Mouse (Mus musculus) heart, embryonic 15.5 days (tissue): ENCODE measurements around the gene Phtf1. TPM values are rescaled to one million over a fixed set of nuclear protein-coding genes. Genes with fewer than 3 reads are reported as not detected.
A peak's percentile ranks its signal among the peaks of the same experiment; 100 is the strongest.

Experiments used
- ATAC-seq: fragments of 200-750 bp; cut with Nextera tagmentation; replicated peaks from 2 replicates; pipeline ENCODE4 v1.8.0; 2017; ENCODE audit warnings: low read depth, moderate TSS enrichment; ENCODE audit not compliant: insufficient number of reproducible peaks, insufficient read depth, low FRiP score
- H3K27ac ChIP-seq: fragments of 300-500 bp; sonication (generic); 2 replicates; pipeline ENCODE4 v1.5.1; 2015; ENCODE audit warnings: mild to moderate bottlenecking, inconsistent platforms
- H3K27me3 ChIP-seq: fragments of 300-500 bp; sonication (generic); 2 replicates; pipeline ENCODE4 v1.6.1; 2015; ENCODE audit warnings: inconsistent platforms
- H3K36me3 ChIP-seq: fragments of 300-500 bp; sonication (generic); 2 replicates; pipeline ENCODE4 v1.6.1; 2015; ENCODE audit warnings: mild to moderate bottlenecking, inconsistent platforms
- H3K4me1 ChIP-seq: fragments of 300-500 bp; sonication (generic); replicated peaks from 2 replicates; pipeline ENCODE4 v1.6.1; 2015; ENCODE audit warnings: inconsistent platforms
- H3K4me2 ChIP-seq: fragments of 300-500 bp; sonication (generic); 2 replicates; pipeline ENCODE4 v1.6.1; 2015; ENCODE audit warnings: inconsistent platforms, mild to moderate bottlenecking, moderate library complexity
- H3K4me3 ChIP-seq: fragments of 300-500 bp; sonication (generic); 2 replicates; pipeline ENCODE4 v1.5.1; 2015; ENCODE audit warnings: mild to moderate bottlenecking, inconsistent platforms
- H3K9ac ChIP-seq: fragments of 300-500 bp; sonication (generic); 2 replicates; pipeline ENCODE4 v1.6.1; 2015; ENCODE audit warnings: mild to moderate bottlenecking, inconsistent platforms
- H3K9me3 ChIP-seq: fragments of 300-500 bp; sonication (generic); replicated peaks from 2 replicates; pipeline ENCODE4 v1.6.1; 2016; ENCODE audit warnings: inconsistent platforms
- WGBS: fragments of 180-500 bp; shearing (Covaris S2); methylation state at CpG from one replicate; pipeline ENCODE4 v1.1.7; 2015; ENCODE audit warnings: mixed read lengths; 5-methylcytosine and 5-hydroxymethylcytosine counted together
- polyA plus RNA-seq: library from polyadenylated mRNA; unstranded; fragments of >200 nt; fragmentation: Nextera tagmentation; extraction: Ambion mirVana; gene quantifications from 2 replicates; pipeline ENCODE4 v1.2.1, GENCODE M21; 2015

The Phtf1 gene
- 12.8 and 18.2 TPM in 2 replicates for polyA plus RNA-seq

- H3K9ac ChIP-seq, result peak within 1 kb of the TSS; percentile 84
- under 1% methylated on average over 69 of the region's 70 CpGs for WGBS
- peak within 1 kb of the TSS; percentile 85 for H3K4me2 ChIP-seq
- peaks cover 16% of the 10 kb centered on the region for H3K36me3 ChIP-seq
- peak within 1 kb of the TSS; percentile 96 for H3K27ac ChIP-seq
- H3K4me1 ChIP-seq, result peaks cover 11% of the 10 kb centered on the region; the same call in 1 of the 2 replicates
- peak within 1 kb of the TSS; percentile 97 for H3K4me3 ChIP-seq
- peak; percentile 95 for ATAC-seq
- no peaks in the 10 kb centered on the region for H3K9me3 ChIP-seq
- no peaks in the 10 kb centered on the region for H3K27me3 ChIP-seq
Observed at GRCm38 (mm10) chr3:103967861-103968691, at the start of gene Phtf1. Gene Phtf1, plus strand, starts transcription at chr3:103968110.

- H3K4me2 ChIP-seq, result no peak overlapping the region
- no peak overlapping the region for H3K4me3 ChIP-seq
- no peak overlapping the region for H3K27ac ChIP-seq
- no peaks in the 10 kb centered on the region for H3K9me3 ChIP-seq
- H3K9ac ChIP-seq, result no peak overlapping the region
- H3K27me3 ChIP-seq, result no peaks in the 10 kb centered on the region
- 0 out of 2 replicates have a peak, but pooled peaks cover 2% of the 10 kb centered on the region for H3K36me3 ChIP-seq
- peaks cover 20% of the 10 kb centered on the region for H3K4me1 ChIP-seq
- no peak for ATAC-seq
- WGBS, result 100% methylated on average over 1 of the region's 1 CpGs
Observed at GRCm38 (mm10) chr3:103920094-103920493, 47.8 kb upstream of the Phtf1 start.

GRCm38 (mm10) chr3:103925302-103925701 is 42.6 kb upstream of the Phtf1 start:
- no peak for ATAC-seq
- H3K27ac ChIP-seq, result no peak overlapping the region
- peaks cover 7% of the 10 kb centered on the region; the same call in 1 of the 2 replicates for H3K4me1 ChIP-seq
- H3K4me2 ChIP-seq, result no peak overlapping the region
- H3K9ac ChIP-seq, result no peak overlapping the region
- WGBS, result 76% methylated on average over 3 of the region's 3 CpGs
- no peaks in the 10 kb centered on the region for H3K9me3 ChIP-seq
- no peak overlapping the region for H3K4me3 ChIP-seq
- peaks cover 11% of the 10 kb centered on the region; the same call in 1 of the 2 replicates for H3K36me3 ChIP-seq
- H3K27me3 ChIP-seq, result no peaks in the 10 kb centered on the region

GRCm38 (mm10) chr3:103927511-103927910 is 40.4 kb upstream of the Phtf1 start:
- Histone ChIP-seq H3K9me3 (no peaks in the 10 kb centered on the region), H3K9ac (no peak overlapping the region), H3K27ac (0 out of 2 replicates have a peak overlapping the region, but pooled peaks have one; percentile 31), H3K4me1 (0 out of 2 replicates have a peak, but pooled peaks cover 5% of the 10 kb centered on the region), H3K4me3 (no peak overlapping the region), H3K27me3 (no peaks in the 10 kb centered on the region), H3K4me2 (0 out of 2 replicates have a peak overlapping the region, but pooled peaks have one; percentile 8), H3K36me3 (peaks cover 15% of the 10 kb centered on the region; the same call in 1 of the 2 replicates)
- 53% methylated on average over 6 of the region's 6 CpGs for WGBS
- ATAC-seq, result no peak

- no peak overlapping the region for H3K9ac ChIP-seq
- WGBS, result 82% methylated on average over 1 of the region's 1 CpGs
- ATAC-seq, result no peak
Observed at GRCm38 (mm10) chr3:103944794-103945562, 22.9 kb upstream of the Phtf1 start.

GRCm38 (mm10) chr3:103948666-103949065 is 19.2 kb upstream of the Phtf1 start:
- Histone ChIP-seq H3K27me3 (no peaks in the 10 kb centered on the region), H3K9ac (no peak overlapping the region), H3K27ac (no peak overlapping the region), H3K4me3 (no peak overlapping the region), H3K4me1 (no peaks in the 10 kb centered on the region), H3K4me2 (no peak overlapping the region), H3K9me3 (no peaks in the 10 kb centered on the region), H3K36me3 (no peaks in the 10 kb centered on the region)
- no peak for ATAC-seq
- 85% methylated on average over 7 of the region's 7 CpGs for WGBS

More at GRCm38 (mm10) chr3:103944794-103945562, 22.9 kb upstream of the Phtf1 start:
- H3K4me2 ChIP-seq, result no peak overlapping the region
- H3K9me3 ChIP-seq, result no peaks in the 10 kb centered on the region
- H3K27ac ChIP-seq, result no peak overlapping the region
- H3K4me1 ChIP-seq, result no peaks in the 10 kb centered on the region
- H3K36me3 ChIP-seq, result no peaks in the 10 kb centered on the region
- H3K4me3 ChIP-seq, result no peak overlapping the region
- H3K27me3 ChIP-seq, result no peaks in the 10 kb centered on the region

GRCm38 (mm10) chr3:103960622-103961021 is 7.3 kb upstream of the Phtf1 start:
- Histone ChIP-seq H3K9ac (no peak overlapping the region), H3K4me3 (no peak overlapping the region), H3K9me3 (no peaks in the 10 kb centered on the region), H3K27ac (no peak overlapping the region), H3K4me2 (no peak overlapping the region), H3K36me3 (peaks cover 22% of the 10 kb centered on the region; the same call in 1 of the 2 replicates), H3K27me3 (no peaks in the 10 kb centered on the region), H3K4me1 (no peaks in the 10 kb centered on the region)
- 85% methylated on average over 3 of the region's 3 CpGs for WGBS
- ATAC-seq, result no peak

GRCm38 (mm10) chr3:103967231-103967630 is 679 bp upstream of the Phtf1 start:
- peak overlapping the region; percentile 97 for H3K4me3 ChIP-seq
- 20% methylated on average over 2 of the region's 2 CpGs for WGBS
- H3K27me3 ChIP-seq, result no peaks in the 10 kb centered on the region
- H3K9ac ChIP-seq, result peak overlapping the region; percentile 84
- peaks cover 11% of the 10 kb centered on the region; the same call in 1 of the 2 replicates for H3K4me1 ChIP-seq
- peaks cover 20% of the 10 kb centered on the region for H3K36me3 ChIP-seq
- no peaks in the 10 kb centered on the region for H3K9me3 ChIP-seq
- peak overlapping the region; percentile 85 for H3K4me2 ChIP-seq
- ATAC-seq, result no peak
- peak overlapping the region; percentile 96 for H3K27ac ChIP-seq

- Histone ChIP-seq H3K4me1 (peaks cover 11% of the 10 kb centered on the region; the same call in 1 of the 2 replicates), H3K36me3 (peaks cover 13% of the 10 kb centered on the region), H3K9me3 (no peaks in the 10 kb centered on the region), H3K4me3 (peak overlapping the region; percentile 97), H3K27me3 (no peaks in the 10 kb centered on the region), H3K9ac (peak overlapping the region; percentile 84), H3K27ac (peak overlapping the region; percentile 96), H3K4me2 (peak overlapping the region; percentile 85)
- WGBS, result under 1% methylated on average over 24 of the region's 24 CpGs
- no peak for ATAC-seq
Observed at GRCm38 (mm10) chr3:103968701-103969100, 791 bp downstream of the Phtf1 start.

- 89% methylated on average over 2 of the region's 2 CpGs for WGBS
- ATAC-seq, result no peak
- no peak overlapping the region for H3K27ac ChIP-seq
- no peak overlapping the region for H3K4me2 ChIP-seq
- peaks cover 13% of the 10 kb centered on the region for H3K36me3 ChIP-seq
- no peak overlapping the region for H3K9ac ChIP-seq
- H3K4me3 ChIP-seq, result no peak overlapping the region
- no peaks in the 10 kb centered on the region for H3K9me3 ChIP-seq
- peaks cover 11% of the 10 kb centered on the region; the same call in 1 of the 2 replicates for H3K4me1 ChIP-seq
- H3K27me3 ChIP-seq, result no peaks in the 10 kb centered on the region
Observed at GRCm38 (mm10) chr3:103971157-103971556, 3.2 kb downstream of the Phtf1 start.

- Histone ChIP-seq H3K27me3 (no peaks in the 10 kb centered on the region), H3K4me2 (no peak overlapping the region), H3K36me3 (peaks cover 15% of the 10 kb centered on the region; the same call in 1 of the 2 replicates), H3K4me1 (no peaks in the 10 kb centered on the region), H3K9me3 (no peaks in the 10 kb centered on the region), H3K27ac (no peak overlapping the region), H3K9ac (no peak overlapping the region), H3K4me3 (no peak overlapping the region)
- 77% methylated on average over 4 of the region's 4 CpGs for WGBS
- no peak for ATAC-seq
Observed at GRCm38 (mm10) chr3:103984556-103984955, 16.6 kb downstream of the Phtf1 start.
